In genomic region chr14:103648623-103649255, GRCm38 (mm10) we compare ENCODE assay signal across 9 mouse cellular contexts. TPM values are rescaled to one million over a fixed set of nuclear protein-coding genes. Genes with fewer than 3 reads are reported as not detected.
DNase-seq lines count a peak whose midpoint lies in the region; ATAC-seq and TF ChIP-seq lines count a peak whose summit lies in the region.
"Had no signal": no experiment of that assay in that cellular context is flagged by ENCODE, and none has a peak within 500 bp of the region (broad histone marks: within the 10 kb centered on the region; RNA-seq: fewer than 3 reads in every experiment).

No protein-coding gene starts in this region.

- TF ChIP-seq CTCF in lung, embryonic 14.5 days (IDR thresholded peaks at IDR 0.05; ENCODE audit: low read depth) = no peak

- 31% methylated on average over 12 of the region's 12 CpGs for WGBS in lung, embryonic 14.5 days
- 24% methylated on average over 12 of the region's 12 CpGs for WGBS in neural tube, embryonic 15.5 days

- peaks cover 36% of the 10 kb centered on the region for H3K27me3 ChIP-seq in lung, embryonic 14.5 days (ENCODE audit: insufficient read depth, low read length)
- H3K27me3 ChIP-seq in neural tube, embryonic 15.5 days (replicated peaks) = no peaks in the 10 kb centered on the region

- no peak overlapping the region for H3K27ac ChIP-seq in lung, embryonic 14.5 days (ENCODE audit: low read depth)
- peak overlapping the region; percentile 7; the same call in 1 of the 2 replicates for H3K27ac ChIP-seq in neural tube, embryonic 15.5 days (replicated peaks)
- H3K27ac ChIP-seq: liver, embryonic 13.5 days had no signal

- DNase-seq in lung, embryonic 14.5 days = peak; percentile 26
- DNase-seq in lung, adult 18-20 months = no peak
- peak; percentile 25 to 36 for DNase-seq in cerebellum, postnatal 25 days
- peak; percentile 71 for DNase-seq in induced T-regulatory cell, adult 2 months (ENCODE audit: low read depth)
- DNase-seq in adrenal gland, postnatal 14 days = no peak
- no peak for DNase-seq in gastrocnemius, postnatal 4 days (ENCODE audit: low spot score in 2 of 2)
- DNase-seq: liver, embryonic 13.5 days had no signal

- no peaks in the 10 kb centered on the region for H3K9me3 ChIP-seq in lung, embryonic 14.5 days (ENCODE audit: low read depth, low read length)
- no peaks in the 10 kb centered on the region for H3K9me3 ChIP-seq in neural tube, embryonic 15.5 days (replicated peaks)
- H3K9me3 ChIP-seq: liver, embryonic 13.5 days had no signal

- no peak overlapping the region for H3K4me3 ChIP-seq in lung, embryonic 14.5 days (ENCODE audit: low read depth, low read length)
- H3K4me3 ChIP-seq in neural tube, embryonic 15.5 days (replicated peaks) = peak overlapping the region; percentile 96; the same call in 1 of the 2 replicates
- H3K4me3 ChIP-seq: liver, embryonic 13.5 days had no signal

- H3K4me1 ChIP-seq in lung, embryonic 14.5 days (ENCODE audit: insufficient read depth) = no peaks in the 10 kb centered on the region; the same call in 1 of the 2 replicates
- H3K4me1 ChIP-seq in neural tube, embryonic 15.5 days = peaks cover 41% of the 10 kb centered on the region

- no peaks in the 10 kb centered on the region for H3K36me3 ChIP-seq in lung, embryonic 14.5 days (ENCODE audit: insufficient read depth)
- no peaks in the 10 kb centered on the region for H3K36me3 ChIP-seq in neural tube, embryonic 15.5 days
- H3K36me3 ChIP-seq: liver, embryonic 13.5 days had no signal

- ATAC-seq in lung, embryonic 14.5 days (ENCODE audit: insufficient read depth) = no peak
- ATAC-seq in neural tube, embryonic 15.5 days (ENCODE audit: low FRiP score) = no peak
- ATAC-seq in megakaryocyte progenitor cell, adult 5-6 weeks (replicated peaks; ENCODE audit: poor library complexity) = no peak

- H3K9ac ChIP-seq in lung, embryonic 14.5 days = no peak overlapping the region
- H3K9ac ChIP-seq in neural tube, embryonic 15.5 days (replicated peaks) = no peak overlapping the region
- H3K9ac ChIP-seq: liver, embryonic 13.5 days had no signal

- peak overlapping the region; percentile 21; the same call in 1 of the 2 replicates for H3K4me2 ChIP-seq in lung, embryonic 14.5 days
- H3K4me2 ChIP-seq in neural tube, embryonic 15.5 days = peak overlapping the region; percentile 75

RNA-seq across cellular contexts. Expression of gene Slain1, which starts 1.3 kb away (rescaled TPM):
- 2.4 and 3.0 TPM in 2 replicates for polyA plus RNA-seq in lung, embryonic 14.5 days (2014; fragmentation: Nextera tagmentation; extraction: Ambion mirVana)
- polyA plus RNA-seq in neural tube, embryonic 15.5 days (2015; fragmentation: Nextera tagmentation; extraction: Ambion mirVana) = 12.4 and 15.4 TPM in 2 replicates
- total RNA-seq in adrenal gland, postnatal 14 days (2021) = 2.0 and 3.6 TPM in 2 replicates
- under 1 TPM; 0.44 to 0.47 TPM for total RNA-seq in gastrocnemius, postnatal 4 days (2021)
- 9.7 and 10.0 TPM in 2 replicates for total RNA-seq in megakaryocyte progenitor cell, adult 5-6 weeks (2015)
- 6.6 and 7.2 TPM in 2 replicates for total RNA-seq in megakaryocyte progenitor cell, adult 5-6 weeks (2017)

Comparison
In these comparisons a context has a peak if more than half of its experiments do, and no peak if none do; other contexts are left out.
1. DNase-seq: peak in lung, embryonic 14.5 days (single experiment), cerebellum, postnatal 25 days (2 of 2) and induced T-regulatory cell, adult 2 months (single experiment); none in lung, adult 18-20 months (0 of 2), adrenal gland, postnatal 14 days (single experiment) and gastrocnemius, postnatal 4 days (0 of 2).